Mouse (Mus musculus) intestine, embryonic 16.5 days (tissue): Measurements from ENCODE around the gene Clec16a. TPM values are rescaled to one million over a fixed set of nuclear protein-coding genes. Genes with fewer than 3 reads are reported as not detected.

Experiments
- ATAC-seq: fragments of 200-750 bp; cut with Nextera tagmentation; 2 replicates; pipeline ENCODE4 v1.8.0; 2017; ENCODE audit warnings: moderate TSS enrichment, moderate library complexity
- H3K27ac ChIP-seq: fragments of 300-500 bp; sonication (generic); 2 replicates; pipeline ENCODE4 v1.5.1; 2014; ENCODE audit warnings: mild to moderate bottlenecking, low read length
- H3K27me3 ChIP-seq: fragments of 300-500 bp; sonication (generic); replicated peaks from 2 replicates; pipeline ENCODE4 v1.6.1; 2014; ENCODE audit warnings: low read length, control low read depth, mixed read lengths; ENCODE audit not compliant: control insufficient read depth, insufficient read depth
- H3K36me3 ChIP-seq: fragments of 300-500 bp; sonication (generic); 2 replicates; pipeline ENCODE4 v1.6.1; 2014; ENCODE audit warnings: low read length, control low read depth; ENCODE audit not compliant: control insufficient read depth, insufficient read depth
- H3K4me1 ChIP-seq: fragments of 300-500 bp; sonication (generic); 2 replicates; pipeline ENCODE4 v1.6.1; 2014; ENCODE audit warnings: low read length, control low read depth, mixed read lengths; ENCODE audit not compliant: control insufficient read depth, insufficient read depth
- H3K4me2 ChIP-seq: fragments of 300-500 bp; sonication (generic); 2 replicates; pipeline ENCODE4 v1.6.1; 2014; ENCODE audit warnings: low read depth, low read length, control low read depth
- H3K4me3 ChIP-seq: fragments of 300-500 bp; sonication (generic); 2 replicates; pipeline ENCODE4 v1.5.1; 2014; ENCODE audit warnings: mild to moderate bottlenecking, low read length
- H3K9ac ChIP-seq: fragments of 300-500 bp; sonication (generic); 2 replicates; pipeline ENCODE4 v1.6.1; 2014; ENCODE audit warnings: low read depth, low read length
- H3K9me3 ChIP-seq: fragments of 300-500 bp; sonication (generic); 2 replicates; pipeline ENCODE4 v1.6.1; 2016; ENCODE audit warnings: low read length, control low read depth; ENCODE audit not compliant: control insufficient read depth
- WGBS: fragments of 180-500 bp; shearing (Covaris S2); extraction: QIAGEN DNeasy Blood & Tissue Kit; methylation state at CpG from one replicate; pipeline ENCODE4 v1.1.7; 2014; 5-methylcytosine and 5-hydroxymethylcytosine counted together
- polyA plus RNA-seq: library from polyadenylated mRNA; unstranded; fragments of >200 nt; fragmentation: Nextera tagmentation; extraction: Ambion mirVana; gene quantifications from 2 replicates; pipeline ENCODE4 v1.2.1, GENCODE M21; 2015

Clec16a gene
- polyA plus RNA-seq, 1 experiment from 2014 or later, result 24.3 TPM

DNA sequence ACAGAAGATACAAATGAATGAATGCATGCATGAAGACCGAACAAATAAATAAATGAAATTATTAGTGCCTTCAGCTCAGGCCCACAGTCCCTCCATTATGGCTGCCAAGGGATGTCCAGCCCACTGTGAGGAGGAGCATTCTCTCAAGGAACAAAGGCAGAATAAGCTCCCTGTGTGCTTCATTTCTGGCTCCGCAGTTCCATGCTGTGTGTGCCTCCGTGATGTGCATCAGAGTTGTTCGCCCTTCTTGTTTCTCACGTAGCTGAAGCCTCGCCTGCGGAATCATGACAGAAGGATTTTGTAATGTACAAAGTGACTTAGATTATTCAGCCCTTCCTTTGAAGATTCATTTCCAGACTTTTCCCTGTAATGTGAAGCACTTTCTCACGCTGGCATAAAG is 147.7 kb downstream of the Clec16a start:
- no peak for ATAC-seq
- 95% methylated on average over 8 of the region's 8 CpGs for WGBS

DNA sequence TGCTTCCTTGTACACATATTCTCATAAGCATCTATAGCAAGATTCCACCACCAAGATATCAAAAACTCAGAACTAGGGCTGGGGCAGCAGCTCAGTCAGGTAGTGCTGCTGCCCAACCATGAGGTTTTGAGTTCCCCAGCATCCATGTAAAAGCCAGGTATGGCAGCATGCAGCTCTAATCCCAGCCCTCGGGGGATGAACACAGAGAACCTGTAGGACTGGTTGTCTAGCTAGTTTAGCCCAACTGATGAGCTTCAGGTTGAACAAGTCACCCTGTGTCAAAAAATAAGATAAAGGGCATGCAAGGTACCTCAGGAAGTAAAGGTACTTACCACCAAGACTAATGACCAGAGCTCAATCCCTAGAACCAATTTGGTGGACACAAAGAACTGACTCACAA is 148.3 kb downstream of the Clec16a start:
- Histone ChIP-seq H3K4me2 (no peak overlapping the region), H3K27me3 (no peaks in the 10 kb centered on the region), H3K9ac (no peak overlapping the region), H3K9me3 (no peaks in the 10 kb centered on the region), H3K4me1 (peaks cover 28% of the 10 kb centered on the region), H3K4me3 (no peak overlapping the region), H3K27ac (no peak overlapping the region), H3K36me3 (no peaks in the 10 kb centered on the region)
- ATAC-seq, result no peak
- WGBS, result 68% methylated on average over 1 of the region's 1 CpGs

More for the DNA sequence above, 147.7 kb downstream of the Clec16a start:
- H3K9me3 ChIP-seq, result no peaks in the 10 kb centered on the region
- no peak overlapping the region for H3K9ac ChIP-seq
- H3K4me3 ChIP-seq, result no peak overlapping the region
- no peaks in the 10 kb centered on the region for H3K36me3 ChIP-seq
- peaks cover 28% of the 10 kb centered on the region for H3K4me1 ChIP-seq
- no peak overlapping the region for H3K4me2 ChIP-seq
- no peak overlapping the region for H3K27ac ChIP-seq
- no peaks in the 10 kb centered on the region for H3K27me3 ChIP-seq

DNA sequence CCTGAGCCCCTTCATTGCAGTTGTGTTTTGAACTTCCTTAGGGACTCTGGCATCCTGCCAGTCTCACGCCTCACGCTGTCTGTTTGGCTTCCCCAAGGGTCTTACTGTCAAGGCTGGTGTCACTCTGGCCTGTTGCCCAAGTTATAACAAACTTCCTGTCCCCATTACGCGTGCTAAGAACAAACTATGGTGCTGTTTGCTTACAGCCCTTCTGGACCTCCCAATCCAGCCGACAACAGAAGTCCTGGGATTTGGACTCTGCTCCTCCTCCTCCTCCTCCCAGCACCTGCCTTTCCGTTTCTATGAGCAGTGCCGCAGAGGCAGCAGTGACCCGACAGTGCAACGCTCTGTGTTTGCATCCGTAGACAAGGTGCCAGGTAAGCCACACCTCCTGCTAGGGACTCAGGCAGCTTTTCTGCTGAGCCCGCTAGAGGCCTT is 149.3 kb downstream of the Clec16a start:
- WGBS, result 26% methylated on average over 11 of the region's 11 CpGs
- H3K4me1 ChIP-seq, result peaks cover 28% of the 10 kb centered on the region
- H3K9me3 ChIP-seq, result no peaks in the 10 kb centered on the region
- H3K9ac ChIP-seq, result 0 out of 2 replicates have a peak overlapping the region, but pooled peaks have one; percentile 12
- H3K27ac ChIP-seq, result no peak overlapping the region
- H3K4me3 ChIP-seq, result no peak overlapping the region
- peak; percentile 87 for ATAC-seq
- H3K4me2 ChIP-seq, result no peak overlapping the region
- H3K27me3 ChIP-seq, result no peaks in the 10 kb centered on the region
- no peaks in the 10 kb centered on the region for H3K36me3 ChIP-seq

GRCm38 (mm10) chr16:10697861-10698659 is 152.9 kb downstream of the Clec16a start:
- Histone ChIP-seq H3K27ac (no peak overlapping the region), H3K4me1 (peaks cover 23% of the 10 kb centered on the region), H3K27me3 (no peaks in the 10 kb centered on the region), H3K4me2 (no peak overlapping the region), H3K9me3 (no peaks in the 10 kb centered on the region), H3K9ac (no peak overlapping the region), H3K36me3 (no peaks in the 10 kb centered on the region), H3K4me3 (no peak overlapping the region)
- WGBS, result 68% methylated on average over 6 of the region's 6 CpGs
- peak; percentile 21; the same call in 1 of the 2 replicates for ATAC-seq

DNA sequence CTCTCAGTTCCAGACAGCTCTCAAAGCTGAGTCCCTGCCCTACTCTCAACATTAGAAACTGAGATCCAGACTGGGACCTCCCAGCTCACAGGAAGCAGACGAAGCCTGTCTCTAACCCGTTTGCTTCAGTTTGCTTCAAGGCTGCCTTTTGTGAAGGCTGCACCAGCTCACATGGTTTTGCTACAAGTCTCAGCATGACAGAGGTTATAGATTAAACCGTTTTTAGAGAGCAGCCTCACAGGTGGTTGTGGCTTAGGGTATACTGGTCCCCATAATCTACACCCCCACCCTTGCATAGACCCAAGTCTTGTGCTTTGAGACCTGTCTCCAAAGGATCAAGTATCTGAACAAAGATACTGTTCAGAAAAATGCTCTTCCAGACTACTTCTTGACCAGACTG is 154.2 kb downstream of the Clec16a start:
- no peak overlapping the region for H3K4me3 ChIP-seq

GRCm38 (mm10) chr16:10700160-10700559 is 155.0 kb downstream of the Clec16a start:
- Histone ChIP-seq H3K4me2 (no peak overlapping the region), H3K4me1 (peaks cover 16% of the 10 kb centered on the region; the same call in 1 of the 2 replicates), H3K4me3 (no peak overlapping the region), H3K27me3 (no peaks in the 10 kb centered on the region), H3K27ac (no peak overlapping the region), H3K9ac (no peak overlapping the region), H3K36me3 (no peaks in the 10 kb centered on the region), H3K9me3 (no peaks in the 10 kb centered on the region)
- no peak for ATAC-seq
- WGBS, result 74% methylated on average over 2 of the region's 2 CpGs

More for the DNA sequence above, 154.2 kb downstream of the Clec16a start:
- Histone ChIP-seq H3K36me3 (no peaks in the 10 kb centered on the region), H3K27me3 (no peaks in the 10 kb centered on the region), H3K4me2 (no peak overlapping the region), H3K4me1 (peaks cover 24% of the 10 kb centered on the region), H3K27ac (no peak overlapping the region), H3K9ac (no peak overlapping the region), H3K9me3 (no peaks in the 10 kb centered on the region)
- WGBS, result 74% methylated on average over 3 of the region's 3 CpGs
- no peak for ATAC-seq

DNA sequence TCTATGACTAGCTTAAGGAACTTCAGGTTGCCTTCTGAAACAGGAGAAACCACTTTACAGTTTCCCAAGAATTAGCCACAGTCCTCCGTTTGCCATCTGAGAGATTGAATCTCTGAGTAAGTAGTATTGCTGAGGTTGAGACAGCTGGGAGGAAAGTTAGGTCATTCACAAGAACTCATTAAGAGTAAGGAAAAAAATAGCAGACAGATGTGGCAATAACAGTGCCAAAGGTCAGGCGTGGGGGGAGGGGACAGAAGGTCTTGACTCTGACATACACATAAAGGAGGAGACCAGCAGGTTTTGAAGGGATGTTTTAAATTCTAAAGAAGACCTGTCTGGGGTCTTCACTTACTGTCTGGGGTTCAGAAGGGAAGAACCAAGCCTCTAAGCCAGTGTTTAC is 157.3 kb downstream of the Clec16a start:
- no peak overlapping the region for H3K4me2 ChIP-seq
- H3K9me3 ChIP-seq, result no peaks in the 10 kb centered on the region
- 69% methylated on average over 2 of the region's 2 CpGs for WGBS
- no peaks in the 10 kb centered on the region for H3K27me3 ChIP-seq
- H3K27ac ChIP-seq, result no peak overlapping the region
- peaks cover 12% of the 10 kb centered on the region; the same call in 1 of the 2 replicates for H3K4me1 ChIP-seq
- H3K9ac ChIP-seq, result no peak overlapping the region
- no peak overlapping the region for H3K4me3 ChIP-seq
- no peaks in the 10 kb centered on the region for H3K36me3 ChIP-seq
- ATAC-seq, result peak; percentile 68

DNA sequence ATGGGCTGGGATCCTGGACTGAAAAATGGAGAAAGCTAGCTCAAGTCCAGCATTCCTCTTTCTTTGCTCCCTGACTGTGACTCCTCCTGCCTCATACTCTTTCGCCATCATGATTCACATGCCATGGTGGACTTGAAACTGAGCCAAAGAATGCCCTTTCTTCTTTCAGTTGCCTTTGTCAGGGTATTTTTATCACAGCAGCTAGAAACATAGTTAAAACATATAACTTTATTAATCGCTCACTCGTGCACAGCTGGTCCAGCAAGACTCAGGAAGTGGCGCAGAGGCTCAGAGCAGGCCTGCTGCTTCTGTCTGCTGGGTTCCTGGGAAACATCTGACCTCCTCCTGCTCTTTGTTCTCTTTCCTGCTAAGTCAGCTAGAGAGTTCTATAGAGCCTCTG is 158.8 kb downstream of the Clec16a start:
- no peak overlapping the region for H3K9ac ChIP-seq
- H3K9me3 ChIP-seq, result no peaks in the 10 kb centered on the region
- H3K4me2 ChIP-seq, result no peak overlapping the region
- peaks cover 9% of the 10 kb centered on the region; the same call in 1 of the 2 replicates for H3K4me1 ChIP-seq
- no peaks in the 10 kb centered on the region for H3K36me3 ChIP-seq
- whole genome bisulfite sequencing, result 52% methylated on average over 4 of the region's 4 CpGs
- H3K27ac ChIP-seq, result peak overlapping the region; percentile 7
- ATAC-seq, result 0 out of 2 replicates have a peak, but pooled peaks have one; percentile 41
- no peak overlapping the region for H3K4me3 ChIP-seq
- H3K27me3 ChIP-seq, result no peaks in the 10 kb centered on the region

DNA sequence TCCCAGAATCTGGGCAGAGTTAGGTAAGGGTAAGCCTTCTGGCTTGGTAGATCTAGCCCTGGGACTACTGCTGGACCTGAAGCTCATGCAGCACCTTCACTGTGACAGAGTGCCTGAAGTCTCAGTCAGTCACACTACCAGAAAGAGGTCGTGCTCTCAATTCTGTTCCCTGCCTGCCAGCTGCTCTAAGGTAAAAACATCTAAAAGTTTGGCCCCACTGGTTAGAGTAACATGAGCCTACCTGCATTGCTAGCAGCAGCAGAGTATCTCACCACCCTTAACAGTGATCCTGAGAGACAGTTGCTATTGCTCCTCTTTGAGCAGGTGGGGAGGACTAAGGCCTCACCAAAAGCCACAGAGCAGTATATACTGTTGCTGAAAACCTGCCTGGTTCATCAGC is 160.3 kb downstream of the Clec16a start:
- H3K9ac ChIP-seq, result no peak overlapping the region
- ATAC-seq, result no peak
- H3K9me3 ChIP-seq, result no peaks in the 10 kb centered on the region
- H3K27me3 ChIP-seq, result no peaks in the 10 kb centered on the region
- H3K4me1 ChIP-seq, result peaks cover 9% of the 10 kb centered on the region; the same call in 1 of the 2 replicates
- no peak overlapping the region for H3K4me2 ChIP-seq
- no peaks in the 10 kb centered on the region for H3K36me3 ChIP-seq
- WGBS, result 84% methylated on average over 1 of the region's 1 CpGs
- H3K4me3 ChIP-seq, result no peak overlapping the region
- H3K27ac ChIP-seq, result no peak overlapping the region
